Mouse (Mus musculus) CH12.LX (cell line): ENCODE data around the gene Tpte. TPM values are rescaled to one million over a fixed set of nuclear protein-coding genes. Genes with fewer than 3 reads are reported as not detected.

ENCODE experiments used
- DNase-seq: peaks from one replicate; pipeline ENCODE4 v3.0.0-alpha.2; 2013; ENCODE audit errors: extremely low read depth
- H3K27ac ChIP-seq: 2 replicates; pipeline ENCODE4 v1.5.1; 2012; ENCODE audit warnings: low read depth, mild to moderate bottlenecking, control low read depth, moderate library complexity; ENCODE audit not compliant: insufficient read depth
- H3K27me3 ChIP-seq: replicated peaks from 2 replicates; pipeline ENCODE3; 2012; ENCODE audit warnings: inconsistent platforms
- H3K36me3 ChIP-seq, 2 experiments: replicated peaks in 1 of 2; 2 replicates each; pipeline versions ENCODE3 to v1.6.1; 2012; ENCODE audit warnings: inconsistent platforms in 1 of 2, low read length in 1 of 2, mild to moderate bottlenecking in 1 of 2, mixed read lengths in 1 of 2, moderate library complexity in 1 of 2; ENCODE audit not compliant: control insufficient read depth in 1 of 2, insufficient read depth in 1 of 2
- H3K4me1 ChIP-seq, 2 experiments: 2 replicates each; pipeline ENCODE4 v1.6.1; 2012; ENCODE audit warnings: inconsistent platforms in 1 of 2, moderate library complexity in 1 of 2; ENCODE audit not compliant: insufficient read depth in 2 of 2, control insufficient read depth in 1 of 2
- H3K4me2 ChIP-seq: 2 replicates; pipeline ENCODE4 v1.6.1; 2012; ENCODE audit warnings: low read depth, mild to moderate bottlenecking, control low read depth; ENCODE audit not compliant: poor library complexity, insufficient read depth, severe bottlenecking
- H3K4me3 ChIP-seq, 3 experiments: fragments of 150-350 bp in 1 of 3; sonication (generic) in 1 of 3; replicated peaks in 1 of 3; 2 replicates each; pipeline versions ENCODE3 to v1.5.1; 2011 to 2012; ENCODE audit warnings: low read depth in 2 of 3, low read length in 2 of 3, mild to moderate bottlenecking in 2 of 3, moderate library complexity in 2 of 3, control low read depth in 1 of 3, improper control_type of control experiment in 1 of 3, inconsistent platforms in 1 of 3, mixed read lengths in 1 of 3; ENCODE audit not compliant: poor library complexity in 1 of 3
- H3K79me2 ChIP-seq: replicated peaks from 2 replicates; pipeline ENCODE4 v1.6.1; 2012; ENCODE audit warnings: mild to moderate bottlenecking, moderate library complexity; ENCODE audit not compliant: control insufficient read depth, poor library complexity, insufficient read depth, severe bottlenecking; ENCODE audit errors: extremely low read depth
- H3K9ac ChIP-seq: 2 replicates; pipeline ENCODE4 v1.6.1; 2012; ENCODE audit warnings: low read depth, mild to moderate bottlenecking, control low read depth, moderate library complexity; ENCODE audit not compliant: insufficient read depth
- H3K9me3 ChIP-seq: replicated peaks from 2 replicates; pipeline ENCODE3; 2012; ENCODE audit warnings: low read length, inconsistent platforms, mixed read lengths
- BHLHE40 ChIP-seq: IDR thresholded peaks from 2 replicates; pipeline ENCODE4 v1.6.1; 2011; ENCODE audit warnings: mild to moderate bottlenecking, low read depth, low read length, improper control_type of control experiment
- E2F4 ChIP-seq: IDR thresholded peaks from 2 replicates; pipeline ENCODE4 v1.6.1; 2011; ENCODE audit warnings: low read depth, low read length, improper control_type of control experiment; ENCODE audit not compliant: insufficient replicate concordance
- GABPA ChIP-seq: IDR thresholded peaks from 2 replicates; pipeline ENCODE4 v1.6.1; 2012; ENCODE audit warnings: low read depth, low read length, improper control_type of control experiment, inconsistent platforms; ENCODE audit not compliant: insufficient replicate concordance
- HCFC1 ChIP-seq: IDR thresholded peaks from 2 replicates; pipeline ENCODE4 v1.6.1; 2012; ENCODE audit warnings: low read depth, mild to moderate bottlenecking, inconsistent platforms, low read length, improper control_type of control experiment
- JUN ChIP-seq: IDR thresholded peaks from 2 replicates; pipeline ENCODE4 v1.6.1; 2011; ENCODE audit warnings: low read depth, mild to moderate bottlenecking, low read length, improper control_type of control experiment, moderate library complexity; ENCODE audit not compliant: insufficient read depth
- JUND ChIP-seq: conservative IDR thresholded peaks from 2 replicates; pipeline ENCODE4 v1.6.1; 2011; ENCODE audit warnings: low read depth, low read length, improper control_type of control experiment
- KAT2A ChIP-seq: IDR thresholded peaks from 2 replicates; pipeline ENCODE4 v1.6.1; 2012; ENCODE audit warnings: low read length, improper control_type of control experiment, inconsistent platforms; ENCODE audit not compliant: insufficient replicate concordance
- MAFK ChIP-seq: IDR thresholded peaks from 2 replicates; pipeline ENCODE4 v1.6.1; 2011; ENCODE audit warnings: low read length, improper control_type of control experiment; ENCODE audit not compliant: insufficient replicate concordance
- MYC ChIP-seq: IDR thresholded peaks from 2 replicates; pipeline ENCODE4 v1.6.1; 2011; ENCODE audit warnings: low read depth, mild to moderate bottlenecking, improper control_type of control experiment, low read length
- NELFE ChIP-seq: IDR thresholded peaks from 2 replicates; pipeline ENCODE4 v1.6.1; 2011; ENCODE audit warnings: low read depth, low read length, improper control_type of control experiment
- POLR2A ChIP-seq: IDR thresholded peaks from 2 replicates; pipeline ENCODE4 v1.6.1; 2011; ENCODE audit warnings: low read depth, mild to moderate bottlenecking, improper control_type of control experiment, low read length
- RAD21 ChIP-seq: IDR thresholded peaks from 2 replicates; pipeline ENCODE4 v1.6.1; 2011; ENCODE audit warnings: low read depth, mild to moderate bottlenecking, low read length, improper control_type of control experiment, moderate library complexity
- RCOR1 ChIP-seq: conservative IDR thresholded peaks from 2 replicates; pipeline ENCODE4 v1.6.1; 2012; ENCODE audit warnings: low read depth, mild to moderate bottlenecking, inconsistent platforms, low read length, improper control_type of control experiment
- TBP ChIP-seq: conservative IDR thresholded peaks from 2 replicates; pipeline ENCODE4 v1.6.1; 2011; ENCODE audit warnings: low read depth, low read length, improper control_type of control experiment
- UBTF ChIP-seq: IDR thresholded peaks from 2 replicates; pipeline ENCODE4 v1.6.1; 2012; ENCODE audit warnings: low read depth, mild to moderate bottlenecking, inconsistent platforms, low read length, improper control_type of control experiment, moderate library complexity
- USF1 ChIP-seq: IDR thresholded peaks from 2 replicates; pipeline ENCODE4 v1.6.1; 2014; ENCODE audit warnings: low read depth, mild to moderate bottlenecking, inconsistent platforms, low read length, improper control_type of control experiment
- USF2 ChIP-seq: conservative IDR thresholded peaks from 2 replicates; pipeline ENCODE4 v1.6.1; 2011; ENCODE audit warnings: low read depth, low read length, improper control_type of control experiment
- ZC3H11A ChIP-seq: IDR thresholded peaks from 2 replicates; pipeline ENCODE4 v1.6.1; 2012; ENCODE audit warnings: low read depth, mild to moderate bottlenecking, inconsistent platforms, low read length, improper control_type of control experiment
- ZKSCAN1 ChIP-seq: IDR thresholded peaks from 2 replicates; pipeline ENCODE4 v1.6.1; 2012; ENCODE audit warnings: low read depth, inconsistent platforms, low read length, improper control_type of control experiment, borderline replicate concordance
- dilution Hi-C: fragments of 300-500 bp; cut with MboI; formaldehyde crosslinking; loops from 2 replicates; pipeline ENCODE4 v1.14.3; 2020; ENCODE audit warnings: low sequenced_read_pairs; ENCODE audit not compliant: extremely low pct_unique_long_range_greater_than_20kb, extremely low pct_ligation_motif_present
- in situ Hi-C: fragments of 300-500 bp; cut with MboI; formaldehyde crosslinking; loops from 3 replicates; pipeline ENCODE4 v1.14.3; 2019; ENCODE audit warnings: low sequenced_read_pairs, low pct_ligation_motif_present, low pct_unique_long_range_greater_than_20kb, mixed read lengths
- polyA plus RNA-seq: library from polyadenylated mRNA; unstranded; fragments of >175 nt; gene quantifications from 2 replicates; pipeline ENCODE4 v1.2.1, GENCODE M21; 2012; ENCODE audit warnings: low read depth; ENCODE audit not compliant: insufficient read length
- total RNA-seq, 2 experiments: library from RNA; depleted of rRNA; stranded (reverse); fragments of 300-350 nt in 1 of 2; fragments of >200 nt in 1 of 2; gene quantifications; 2 replicates each; pipeline ENCODE4 v1.2.3; 2012 to 2014

Gene Tpte
- total and polyA plus RNA-seq, 3 experiments = not detected

GRCm38 (mm10) chr8:22394471-22394870 lies 111.2 kb downstream of the Tpte start:
- Histone ChIP-seq H3K4me3 (no peak overlapping the region), H3K79me2 (no peaks in the 10 kb centered on the region), H3K9ac (no peak overlapping the region), H3K27me3 (no peaks in the 10 kb centered on the region), H3K27ac (no peak overlapping the region), H3K9me3 (no peaks in the 10 kb centered on the region), H3K36me3 (peaks cover 8 to 25% of the 10 kb centered on the region in 2 experiments), H3K4me1 (peaks cover 3 to 31% of the 10 kb centered on the region in 2 experiments; a peak in 3 of 4 replicates), H3K4me2 (no peak overlapping the region)
- no peak for DNase-seq
- dilution Hi-C loops (no loop called here), in situ Hi-C loops (no loop called here)
- TF ChIP-seq JUN = no peak
- no peak for TF ChIP-seq E2F4
- TF ChIP-seq JUND = no peak
- TF ChIP-seq KAT2A = no peak
- TF ChIP-seq HCFC1 = no peak
- TF ChIP-seq BHLHE40 = no peak
- TF ChIP-seq RAD21 = no peak
- no peak for TF ChIP-seq MYC
- no peak for TF ChIP-seq USF1
- no peak for TF ChIP-seq POLR2A
- no peak for TF ChIP-seq NELFE
- no peak for TF ChIP-seq RCOR1
- no peak for TF ChIP-seq UBTF
- TF ChIP-seq GABPA = no peak
- no peak for TF ChIP-seq MAFK
- TF ChIP-seq TBP = no peak
- no peak for TF ChIP-seq ZKSCAN1
- TF ChIP-seq ZC3H11A = no peak

- Histone ChIP-seq H3K4me2 (no peak overlapping the region), H3K36me3 (peaks cover 3 to 18% of the 10 kb centered on the region in 2 experiments), H3K9me3 (no peaks in the 10 kb centered on the region), H3K9ac (no peak overlapping the region), H3K79me2 (no peaks in the 10 kb centered on the region), H3K27me3 (no peaks in the 10 kb centered on the region), H3K4me1 (peaks cover 3 to 25% of the 10 kb centered on the region in 2 experiments; a peak in 3 of 4 replicates), H3K27ac (no peak overlapping the region), H3K4me3 (no peak overlapping the region)
- DNase-seq = no peak
- in situ Hi-C loops (no loop called here), dilution Hi-C loops (no loop called here)
- TF ChIP-seq USF2 = no peak
Measured at GRCm38 (mm10) chr8:22395256-22395655, 112.0 kb downstream of the Tpte start.
